Mouse (Mus musculus) E14TG2a.4 (cell line): Measurements from ENCODE around the gene Itga6.

ENCODE experiments used
- CTCF ChIP-seq: conservative IDR thresholded peaks from 2 replicates; pipeline ENCODE4 v1.5.1; 2014; ENCODE audit warnings: low read length
- NANOG ChIP-seq: IDR thresholded peaks from 2 replicates; pipeline ENCODE4 v1.6.1; 2014; ENCODE audit warnings: borderline replicate concordance, low read length, mixed read lengths

GRCm38 (mm10) chr2:71701341-71701740 is 44.1 kb upstream of the Itga6 start:
- TF ChIP-seq CTCF (no peak), NANOG (no peak)
